Mouse (Mus musculus): ENCODE measurements around the gene Ang2. TPM values are rescaled to one million over a fixed set of nuclear protein-coding genes. Genes with fewer than 3 reads are reported as not detected.

Ang2 gene
- total RNA-seq, 2 experiments from 2014 or later: not detected

GRCm38 (mm10) chr14:51145521-51145920 is 53.4 kb downstream of the Ang2 start:
- Histone ChIP-seq H3K4me3 (no peak overlapping the region), H3K27ac (no peak overlapping the region)
- no peak for DNase-seq
- no peak for TF ChIP-seq CTCF (IDR thresholded peaks at IDR 0.05)
- intact Hi-C loops (cut with DNase I): no loop called here

Other genes starting within 250 kb of the Ang2 start
- gene Pnp2, start 243.2 kb downstream of the Ang2 start, total RNA-seq (2021): under 1 TPM in 1 of 2 experiments, not detected in 1; 0.47 TPM
- gene Rnase10, start 191.4 kb downstream of the Ang2 start, total RNA-seq (2021): not detected
- gene Rnase9, start 157.3 kb downstream of the Ang2 start, total RNA-seq (2021): not detected
- not detected for gene Rnase11, start 149.0 kb downstream of the Ang2 start, total RNA-seq (2021)
- gene Rnase12, start 141.5 kb downstream of the Ang2 start, total RNA-seq (2021): not detected
- gene Olfr750, start 124.7 kb downstream of the Ang2 start, total RNA-seq (2021): not detected
- 10 to 100 TPM; 34.6 to 40.1 TPM for gene Rnase4, start 108.1 kb downstream of the Ang2 start, total RNA-seq (2021)
- gene Ang, start 108.0 kb downstream of the Ang2 start, total RNA-seq (2021): 1 to 10 TPM; 4.0 TPM
- not detected for gene Eddm3b, start 84.7 kb downstream of the Ang2 start, total RNA-seq (2021)
- gene Rnase6, start 75.2 kb downstream of the Ang2 start, total RNA-seq (2021): under 1 TPM in 1 of 2 experiments, not detected in 1; 0.64 TPM
- not detected for gene Rnase1, start 52.4 kb downstream of the Ang2 start, total RNA-seq (2021)
- gene Rnase2b, start 36.9 kb downstream of the Ang2 start, total RNA-seq (2021): not detected
- not detected for gene Ear14, start 4.2 kb upstream of the Ang2 start, total RNA-seq (2021)
- gene Rnase2a, start 57.0 kb upstream of the Ang2 start, total RNA-seq (2021): 1 to 10 TPM in 1 of 2 experiments, under 1 TPM in 1; 0.87 to 2.0 TPM
- gene Gm7247, start 162.6 kb upstream of the Ang2 start, total RNA-seq (2021): not detected
- not detected for gene Vmn2r88, start 211.7 kb upstream of the Ang2 start, total RNA-seq (2021)

Measured in gastrocnemius, adult 2 months (tissue).